In the genomic region with DNA sequence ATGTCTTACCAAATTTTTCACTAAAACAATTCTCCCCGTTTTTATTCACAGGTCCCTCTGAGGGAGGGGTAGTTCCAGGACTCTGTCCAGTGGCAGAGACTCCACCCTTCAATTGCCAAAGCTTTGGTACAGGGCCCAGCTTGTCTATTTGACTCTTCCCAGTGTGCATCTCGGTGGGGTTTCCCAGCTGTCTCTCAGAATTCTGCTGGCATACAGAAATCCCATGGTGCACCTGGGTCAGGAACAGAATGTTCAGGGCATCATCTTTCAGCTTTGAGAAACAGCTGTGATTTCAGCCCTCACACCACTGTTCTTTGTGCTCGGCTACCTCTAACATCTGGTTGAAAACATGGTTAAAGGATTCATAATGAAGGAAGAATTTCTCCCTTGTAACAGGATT, we compare ENCODE assay signal across 16 mouse cellular contexts.
DNase-seq lines count a peak whose midpoint lies in the region; TF ChIP-seq lines count a peak whose summit lies in the region.
"Had no signal": no experiment of that assay in that cellular context is flagged by ENCODE, and none has a peak within 500 bp of the region (broad histone marks: within the 10 kb centered on the region; RNA-seq: fewer than 3 reads in every experiment).

No protein-coding gene starts in this region.

- intact Hi-C loops in gastrocnemius, postnatal 36 days (cut with DNase I): no loop called here

- no peaks in the 10 kb centered on the region for H3K4me1 ChIP-seq in lung, adult 2 months (ENCODE audit: control insufficient read depth, insufficient read depth, low read length)
- H3K4me1 ChIP-seq: megakaryocyte, embryonic 14.5 days had no signal

- no peak overlapping the region for H3K4me3 ChIP-seq in lung, adult 2 months (replicated peaks; ENCODE audit: extremely low read depth, low read depth, low read length)
- H3K4me3 ChIP-seq: erythroblast, embryonic 14.5 days; hindbrain, embryonic 13.5 days; layer of hippocampus, adult 2 months; megakaryocyte, embryonic 14.5 days had no signal

- peak; percentile 46 for DNase-seq in heart, adult 18-20 months
- DNase-seq in heart, adult 8-10 months (ENCODE audit: low spot score): no peak
- DNase-seq in lung, postnatal 10 days: peak; percentile 25
- no peak for DNase-seq in lung, adult 2 months
- peak; percentile 16 to 58 for DNase-seq in gastrocnemius, postnatal 36 days
- peak; percentile 78 for DNase-seq in skeletal muscle tissue, adult 2 months (ENCODE audit: low read depth, low spot score)
- no peak for DNase-seq in kidney, adult 8-10 months
- DNase-seq: cerebellum, adult 8-10 months; kidney, adult 2 months; kidney, postnatal 14 days; right cerebral cortex, postnatal 14 days; thymus, adult 2 months had no signal

- no peak for TF ChIP-seq POLR2A in lung, adult 2 months (IDR thresholded peaks at IDR 0.05; ENCODE audit: borderline replicate concordance, extremely low read depth, low read depth, low read length)

- 59% methylated on average over 3 of the region's 3 CpGs for WGBS in lung, adult 2 months

- no peak for TF ChIP-seq CTCF in lung, adult 2 months (IDR thresholded peaks at IDR 0.05; ENCODE audit: insufficient read depth, low read length)

Comparison
In these comparisons a context has a peak if more than half of its experiments do, and no peak if none do; other contexts are left out.
1. DNase-seq: peak in heart, adult 18-20 months (2 of 2), lung, postnatal 10 days (single experiment), gastrocnemius, postnatal 36 days (2 of 2) and skeletal muscle tissue, adult 2 months (single experiment); none in heart, adult 8-10 months (single experiment), lung, adult 2 months (single experiment) and kidney, adult 8-10 months (0 of 2).